Mouse (Mus musculus): ENCODE measurements around the gene Chchd4.

DNA sequence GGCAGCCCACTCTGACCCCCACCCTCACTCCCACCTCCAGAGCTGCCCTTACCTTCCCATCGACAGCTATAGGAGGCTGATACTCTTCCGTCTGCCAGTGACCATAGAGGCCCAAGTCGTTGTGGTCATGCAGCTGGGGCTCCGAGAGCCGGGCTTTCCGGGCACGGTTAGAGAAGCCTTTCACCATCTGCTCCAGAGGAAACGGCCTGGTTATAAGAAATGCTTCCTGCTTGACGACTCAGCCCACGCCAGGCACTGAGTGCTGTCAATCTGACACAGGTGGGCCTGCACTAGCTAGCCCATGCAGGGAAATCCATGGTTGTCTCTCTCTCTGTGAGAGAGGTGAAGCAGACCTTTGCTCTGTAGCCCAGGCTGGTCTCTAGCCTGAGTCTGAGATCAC is 19.7 kb upstream of the Chchd4 start:
- TF ChIP-seq CTCF (IDR thresholded peaks at IDR 0.05; ENCODE audit: insufficient read depth, low read length) (no peak), POLR2A (IDR thresholded peaks at IDR 0.05; ENCODE audit: borderline replicate concordance, extremely low read depth, low read depth, low read length) (no peak)

Measured in lung, adult 2 months (tissue).